Mouse (Mus musculus) gastrocnemius, postnatal 4 days (tissue): ENCODE results near the gene Parm1. TPM values are rescaled to one million over a fixed set of nuclear protein-coding genes. Genes with fewer than 3 reads are reported as not detected.

Experiments
- DNase-seq, 2 experiments: peaks; one replicate each; pipeline ENCODE4 v3.0.0; 2021 to 2022; ENCODE audit warnings: low spot score in 2 of 2, mixed read lengths in 2 of 2
- total RNA-seq, 2 experiments: library from RNA; stranded (reverse); gene quantifications; 2 replicates each; pipeline ENCODE4 v1.2.3; 2021

The Parm1 gene
- total RNA-seq, 2 experiments from 2014 or later = 24.0 to 24.2 TPM

GRCm38 (mm10) chr5:91566591-91566990 is 49.2 kb downstream of the Parm1 start:
- no peak for DNase-seq

- no peak for DNase-seq
These were observed 56.8 kb downstream of the Parm1 start for GRCm38 (mm10) chr5:91574211-91574610.

GRCm38 (mm10) chr5:91578924-91579323 is 61.5 kb downstream of the Parm1 start:
- no peak for DNase-seq

- no peak for DNase-seq
These were observed 64.4 kb downstream of the Parm1 start for GRCm38 (mm10) chr5:91581799-91582198.

GRCm38 (mm10) chr5:91586206-91586605 is 68.8 kb downstream of the Parm1 start:
- DNase-seq = no peak

GRCm38 (mm10) chr5:91594083-91594482 is 76.7 kb downstream of the Parm1 start:
- no peak for DNase-seq

- DNase-seq = no peak
These were observed 79.8 kb downstream of the Parm1 start for GRCm38 (mm10) chr5:91597216-91597615.

- no peak for DNase-seq
These were observed 82.4 kb downstream of the Parm1 start for GRCm38 (mm10) chr5:91599801-91600200.

- no peak for DNase-seq
These were observed 85.9 kb downstream of the Parm1 start for GRCm38 (mm10) chr5:91603347-91603746.

GRCm38 (mm10) chr5:91603787-91604439 is 86.5 kb downstream of the Parm1 start:
- DNase-seq = no peak

GRCm38 (mm10) chr5:91607234-91607633 is 89.8 kb downstream of the Parm1 start:
- DNase-seq = no peak

GRCm38 (mm10) chr5:91607841-91608240 is 90.4 kb downstream of the Parm1 start:
- no peak for DNase-seq

- DNase-seq = no peak
These were observed 91.6 kb downstream of the Parm1 start for GRCm38 (mm10) chr5:91609041-91609440.

- no peak for DNase-seq
These were observed 92.3 kb downstream of the Parm1 start for GRCm38 (mm10) chr5:91609511-91610300.

- no peak for DNase-seq
These were observed 93.1 kb downstream of the Parm1 start for GRCm38 (mm10) chr5:91610499-91610898.

GRCm38 (mm10) chr5:91611589-91611988 is 94.2 kb downstream of the Parm1 start:
- DNase-seq = no peak

- no peak for DNase-seq
These were observed 100.2 kb downstream of the Parm1 start for GRCm38 (mm10) chr5:91617331-91618233.

GRCm38 (mm10) chr5:91618661-91619173 is 101.3 kb downstream of the Parm1 start:
- DNase-seq = no peak

GRCm38 (mm10) chr5:91621197-91621596 is 103.8 kb downstream of the Parm1 start:
- DNase-seq = no peak

GRCm38 (mm10) chr5:91626823-91627222 is 109.4 kb downstream of the Parm1 start:
- DNase-seq = no peak

GRCm38 (mm10) chr5:91629472-91629871 is 112.1 kb downstream of the Parm1 start:
- peak in 1 of 2 experiments; percentile 14 for DNase-seq
